ENCODE assay signal across 18 mouse cellular contexts in genomic region chr2:110294927-110295326, GRCm38 (mm10). TPM values are rescaled to one million over a fixed set of nuclear protein-coding genes. Genes with fewer than 3 reads are reported as not detected.
DNase-seq lines count a peak whose midpoint lies in the region; ATAC-seq lines count a peak whose summit lies in the region.
"Had no signal": no experiment of that assay in that cellular context is flagged by ENCODE, and none has a peak within 500 bp of the region (broad histone marks: within the 10 kb centered on the region; RNA-seq: fewer than 3 reads in every experiment).

No protein-coding gene starts in this region.

- H3K9ac ChIP-seq in kidney, embryonic 16.5 days (replicated peaks; ENCODE audit: low read length), result no peak overlapping the region
- no peak overlapping the region for H3K9ac ChIP-seq in intestine, embryonic 15.5 days
- H3K9ac ChIP-seq: forebrain, embryonic 15.5 days; hindbrain, embryonic 14.5 days; liver, embryonic 13.5 days; midbrain, embryonic 13.5 days; neural tube, embryonic 12.5 days had no signal

- ATAC-seq in kidney, embryonic 16.5 days (ENCODE audit: low FRiP score, low TSS enrichment), result peak; percentile 57; the same call in 1 of the 2 replicates
- peak; percentile 71 for ATAC-seq in intestine, embryonic 15.5 days
- ATAC-seq: forebrain, embryonic 15.5 days; midbrain, embryonic 13.5 days had no signal

- H3K4me1 ChIP-seq in kidney, embryonic 16.5 days (ENCODE audit: insufficient read depth, low read length), result peaks cover 8% of the 10 kb centered on the region
- no peaks in the 10 kb centered on the region for H3K4me1 ChIP-seq in intestine, embryonic 15.5 days (replicated peaks)
- H3K4me1 ChIP-seq: forebrain, embryonic 15.5 days; heart, embryonic 10.5 days; liver, embryonic 13.5 days; midbrain, embryonic 13.5 days; neural tube, embryonic 12.5 days had no signal

- H3K36me3 ChIP-seq in kidney, embryonic 16.5 days (ENCODE audit: insufficient read depth, low read length), result no peaks in the 10 kb centered on the region
- H3K36me3 ChIP-seq in intestine, embryonic 15.5 days, result no peaks in the 10 kb centered on the region
- H3K36me3 ChIP-seq: forebrain, embryonic 15.5 days; heart, embryonic 10.5 days; liver, embryonic 13.5 days; midbrain, embryonic 13.5 days; neural tube, embryonic 12.5 days had no signal

- WGBS in kidney, embryonic 16.5 days, result 10% methylated on average over 3 of the region's 3 CpGs
- WGBS in intestine, embryonic 15.5 days, result 17% methylated on average over 3 of the region's 3 CpGs

- H3K27ac ChIP-seq in kidney, embryonic 16.5 days (ENCODE audit: low read length), result no peak overlapping the region
- H3K27ac ChIP-seq in intestine, embryonic 15.5 days, result no peak overlapping the region
- H3K27ac ChIP-seq: forebrain, embryonic 15.5 days; heart, embryonic 10.5 days; hindbrain, embryonic 14.5 days; liver, embryonic 13.5 days; midbrain, embryonic 13.5 days; neural tube, embryonic 12.5 days; stomach, postnatal 0 days had no signal

- no peaks in the 10 kb centered on the region for H3K9me3 ChIP-seq in kidney, embryonic 16.5 days (ENCODE audit: low read length)
- no peaks in the 10 kb centered on the region for H3K9me3 ChIP-seq in intestine, embryonic 15.5 days
- H3K9me3 ChIP-seq: forebrain, embryonic 15.5 days; heart, embryonic 10.5 days; liver, embryonic 13.5 days; midbrain, embryonic 13.5 days; neural tube, embryonic 12.5 days had no signal

- DNase-seq in kidney, adult 8-10 months, result no peak
- peak; percentile 8 for DNase-seq in NIH3T3 (ENCODE audit: low read depth)
- peak; percentile 67 for DNase-seq in lung, postnatal 10 days
- DNase-seq in thymus, postnatal 10 days (ENCODE audit: low spot score in 2 of 2), result no peak
- no peak for DNase-seq in T-cell, adult 2 months (ENCODE audit: low spot score)
- DNase-seq: adrenal gland, postnatal 10 days; B cell, adult 2 months; cerebellum, adult 9-11 months; kidney, adult 9 months; liver, embryonic 13.5 days had no signal

- no peak overlapping the region for H3K4me2 ChIP-seq in kidney, embryonic 16.5 days (replicated peaks; ENCODE audit: low read depth, low read length)
- H3K4me2 ChIP-seq in intestine, embryonic 15.5 days (replicated peaks), result no peak overlapping the region
- H3K4me2 ChIP-seq: forebrain, embryonic 15.5 days; hindbrain, embryonic 14.5 days; liver, embryonic 13.5 days; midbrain, embryonic 13.5 days; neural tube, embryonic 12.5 days had no signal

- H3K27me3 ChIP-seq in kidney, embryonic 16.5 days (ENCODE audit: insufficient read depth, low read length), result no peaks in the 10 kb centered on the region
- H3K27me3 ChIP-seq in intestine, embryonic 15.5 days (replicated peaks), result no peaks in the 10 kb centered on the region
- H3K27me3 ChIP-seq: forebrain, embryonic 15.5 days; liver, embryonic 13.5 days; midbrain, embryonic 13.5 days; neural tube, embryonic 12.5 days had no signal

- H3K4me3 ChIP-seq in kidney, embryonic 16.5 days (ENCODE audit: low read length), result no peak overlapping the region
- H3K4me3 ChIP-seq in intestine, embryonic 15.5 days (replicated peaks), result no peak overlapping the region
- H3K4me3 ChIP-seq: forebrain, embryonic 15.5 days; heart, embryonic 10.5 days; liver, embryonic 13.5 days; midbrain, embryonic 13.5 days; neural tube, embryonic 12.5 days had no signal

RNA-seq across cellular contexts. Expression of gene Bbox1, which starts 19.4 kb away (rescaled TPM):
- 0.04 and 0.12 TPM in 2 replicates for polyA plus RNA-seq in kidney, embryonic 16.5 days (2015; fragmentation: Nextera tagmentation; extraction: Ambion mirVana)
- 0.45 and 0.53 TPM in 2 replicates for polyA plus RNA-seq in intestine, embryonic 15.5 days (2015; fragmentation: Nextera tagmentation; extraction: Ambion mirVana)
- polyA plus RNA-seq: neural tube, embryonic 12.5 days had no signal

Comparison
In these comparisons a context has a peak if more than half of its experiments do, and no peak if none do; other contexts are left out.
1. DNase-seq: peak in NIH3T3 (single experiment) and lung, postnatal 10 days (single experiment); none in kidney, adult 8-10 months (0 of 2), thymus, postnatal 10 days (0 of 2) and T-cell, adult 2 months (single experiment).